Comparison of ENCODE assay signal across 21 mouse cellular contexts in genomic region chr4:56657046-56657445, GRCm38 (mm10).
DNase-seq lines count a peak whose midpoint lies in the region; ATAC-seq lines count a peak whose summit lies in the region.
"Had no signal": no experiment of that assay in that cellular context is flagged by ENCODE, and none has a peak within 500 bp of the region (broad histone marks: within the 10 kb centered on the region; RNA-seq: fewer than 3 reads in every experiment).

No protein-coding gene starts in this region.

- H3K27me3 ChIP-seq in embryonic facial prominence, embryonic 14.5 days (replicated peaks; ENCODE audit: control insufficient read depth, insufficient read depth, low read length) = no peaks in the 10 kb centered on the region
- H3K27me3 ChIP-seq in limb, embryonic 11.5 days (ENCODE audit: control insufficient read depth, insufficient read depth, low read length) = no peaks in the 10 kb centered on the region
- H3K27me3 ChIP-seq: forebrain, embryonic 12.5 days; heart, embryonic 13.5 days; hindbrain, embryonic 15.5 days had no signal

- no peak overlapping the region for H3K4me3 ChIP-seq in embryonic facial prominence, embryonic 14.5 days (ENCODE audit: low read depth, low read length)
- no peak overlapping the region for H3K4me3 ChIP-seq in limb, embryonic 11.5 days (ENCODE audit: low read depth, low read length)
- H3K4me3 ChIP-seq: forebrain, embryonic 12.5 days; heart, embryonic 13.5 days; hindbrain, embryonic 15.5 days had no signal

- no peaks in the 10 kb centered on the region for H3K36me3 ChIP-seq in embryonic facial prominence, embryonic 14.5 days (ENCODE audit: control insufficient read depth, insufficient read depth, low read length)
- no peaks in the 10 kb centered on the region for H3K36me3 ChIP-seq in limb, embryonic 11.5 days (ENCODE audit: control insufficient read depth, insufficient read depth, low read length)
- H3K36me3 ChIP-seq: forebrain, embryonic 12.5 days; G1E; heart, embryonic 13.5 days; hindbrain, embryonic 15.5 days had no signal

- DNase-seq in embryo, embryonic 10 days (ENCODE audit: low spot score) = peak; percentile 32
- DNase-seq in embryo, embryonic 9.5 days (ENCODE audit: extremely low spot score) = no peak
- DNase-seq in embryonic facial prominence, embryonic 14.5 days (ENCODE audit: low spot score) = peak; percentile 81
- peak; percentile 58 for DNase-seq in limb, embryonic 11.5 days (ENCODE audit: low spot score)
- no peak for DNase-seq in thymus, postnatal 10 days (ENCODE audit: low spot score in 2 of 2)
- no peak for DNase-seq in kidney, adult 18-20 months
- DNase-seq in heart, adult 18-20 months = no peak
- DNase-seq: adrenal gland, postnatal 10 days; B cell, adult 2 months; cerebellum, adult 11-12 months; cerebellum, adult 9-10 months; cerebellum, postnatal 25 days; gastrocnemius, postnatal 14 days; heart, postnatal 36 days had no signal

- H3K9me3 ChIP-seq in embryonic facial prominence, embryonic 14.5 days (ENCODE audit: control insufficient read depth, low read length) = no peaks in the 10 kb centered on the region
- H3K9me3 ChIP-seq in limb, embryonic 11.5 days (ENCODE audit: control insufficient read depth, low read length) = no peaks in the 10 kb centered on the region
- H3K9me3 ChIP-seq: forebrain, embryonic 12.5 days; heart, embryonic 13.5 days; hindbrain, embryonic 15.5 days had no signal

- H3K4me2 ChIP-seq in embryonic facial prominence, embryonic 14.5 days (ENCODE audit: low read depth, low read length) = no peak overlapping the region
- no peak overlapping the region for H3K4me2 ChIP-seq in limb, embryonic 11.5 days (ENCODE audit: low read depth, severe bottlenecking)
- H3K4me2 ChIP-seq: forebrain, embryonic 12.5 days; heart, embryonic 13.5 days; hindbrain, embryonic 15.5 days had no signal

- peak; percentile 62; the same call in 1 of the 2 replicates for ATAC-seq in embryonic facial prominence, embryonic 14.5 days (ENCODE audit: low read depth)
- 0 out of 2 replicates have a peak, but pooled peaks have one; percentile 67 for ATAC-seq in limb, embryonic 11.5 days (ENCODE audit: insufficient number of reproducible peaks, low FRiP score, low TSS enrichment, low read depth)
- ATAC-seq: CD4-positive, CD25-positive, alpha-beta regulatory T cell, adult 4 months; forebrain, embryonic 16.5 days; inflammation-experienced regulatory T-cells, adult 6 months had no signal

- H3K4me1 ChIP-seq in embryonic facial prominence, embryonic 14.5 days (ENCODE audit: control insufficient read depth, insufficient read depth, low read length) = peaks cover 12% of the 10 kb centered on the region; the same call in 1 of the 2 replicates
- H3K4me1 ChIP-seq in limb, embryonic 11.5 days (ENCODE audit: control insufficient read depth, insufficient read depth, low read length) = no peaks in the 10 kb centered on the region
- H3K4me1 ChIP-seq: hindbrain, embryonic 15.5 days had no signal

- WGBS in embryonic facial prominence, embryonic 14.5 days = 26% methylated on average over 3 of the region's 3 CpGs
- 37% methylated on average over 3 of the region's 3 CpGs for WGBS in limb, embryonic 11.5 days

- no peak overlapping the region for H3K9ac ChIP-seq in embryonic facial prominence, embryonic 14.5 days (ENCODE audit: low read depth, low read length)
- no peak overlapping the region for H3K9ac ChIP-seq in limb, embryonic 11.5 days (ENCODE audit: low read length)
- H3K9ac ChIP-seq: forebrain, embryonic 12.5 days; heart, embryonic 13.5 days; hindbrain, embryonic 15.5 days had no signal

- no peak overlapping the region for H3K27ac ChIP-seq in embryonic facial prominence, embryonic 14.5 days (replicated peaks; ENCODE audit: low read depth, low read length)
- H3K27ac ChIP-seq in limb, embryonic 11.5 days (replicated peaks; ENCODE audit: low read depth, low read length) = no peak overlapping the region
- H3K27ac ChIP-seq: forebrain, embryonic 12.5 days; heart, embryonic 13.5 days; hindbrain, embryonic 15.5 days had no signal

Comparison
In these comparisons a context has a peak if more than half of its experiments do, and no peak if none do; other contexts are left out.
1. DNase-seq: peak in embryo, embryonic 10 days (single experiment), embryonic facial prominence, embryonic 14.5 days (single experiment) and limb, embryonic 11.5 days (single experiment); none in embryo, embryonic 9.5 days (single experiment), thymus, postnatal 10 days (0 of 2), kidney, adult 18-20 months (single experiment) and heart, adult 18-20 months (0 of 2).